Mouse (Mus musculus): ENCODE data around the gene Adcy7.

Gene Adcy7

GRCm38 (mm10) chr8:88301589-88302437 is 29.6 kb downstream of the Adcy7 start:
- no peak for DNase-seq (ENCODE audit: low spot score)

DNA sequence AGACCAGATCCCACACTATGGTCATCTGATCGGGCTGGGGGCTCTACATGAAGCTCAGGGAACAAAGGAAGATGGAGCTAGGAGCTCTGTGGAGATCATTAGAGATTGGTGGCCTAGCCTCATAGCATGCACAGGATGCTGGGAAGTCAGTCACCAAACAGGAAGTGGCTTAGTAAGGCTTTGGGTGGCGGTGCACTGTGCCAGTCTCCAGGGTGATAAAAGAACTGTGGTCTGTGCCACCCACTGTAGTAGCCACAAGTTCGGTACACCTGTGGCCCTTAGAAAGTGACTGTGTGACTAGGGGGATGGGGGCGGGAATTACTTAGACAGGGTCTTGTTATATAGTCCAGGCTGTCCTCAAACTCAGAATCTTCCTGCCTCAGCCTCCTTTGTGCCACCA is 33.6 kb downstream of the Adcy7 start:
- no peak for DNase-seq (ENCODE audit: low spot score)

GRCm38 (mm10) chr8:88306511-88306910 is 34.3 kb downstream of the Adcy7 start:
- DNase-seq (ENCODE audit: low spot score), result no peak

- no peak for DNase-seq (ENCODE audit: low spot score)
These were observed 35.5 kb downstream of the Adcy7 start for GRCm38 (mm10) chr8:88307736-88308135.

DNA sequence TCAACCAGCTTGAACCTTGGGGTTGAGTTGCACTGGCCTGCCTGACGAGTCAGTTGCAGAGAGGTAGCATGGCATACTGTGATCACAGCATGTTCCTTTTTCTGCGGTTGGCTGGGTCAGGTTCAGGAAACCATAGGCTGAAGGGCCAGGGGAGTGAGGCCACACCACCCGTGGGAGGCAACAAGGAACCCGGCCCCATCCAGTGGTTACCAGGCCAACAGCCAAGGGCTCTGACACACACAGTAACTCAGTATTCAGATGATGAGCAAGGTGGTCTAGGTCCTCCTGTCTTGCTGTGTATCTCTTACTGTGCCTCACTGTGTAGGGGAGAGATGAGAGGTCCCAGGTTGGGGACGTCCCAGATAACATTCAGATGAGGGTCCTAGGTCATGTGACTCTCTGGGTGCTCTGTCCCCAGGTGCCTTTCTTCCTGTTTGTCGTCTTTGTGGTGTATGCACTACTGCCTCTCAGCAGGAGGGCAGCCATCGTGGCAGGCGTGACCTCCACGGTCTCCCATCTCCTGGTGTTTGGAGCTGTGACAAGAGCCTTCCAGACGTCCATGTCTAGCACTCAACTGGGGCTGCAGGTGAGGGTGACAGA is 37.2 kb downstream of the Adcy7 start:
- no peak for DNase-seq (ENCODE audit: low spot score)

DNA sequence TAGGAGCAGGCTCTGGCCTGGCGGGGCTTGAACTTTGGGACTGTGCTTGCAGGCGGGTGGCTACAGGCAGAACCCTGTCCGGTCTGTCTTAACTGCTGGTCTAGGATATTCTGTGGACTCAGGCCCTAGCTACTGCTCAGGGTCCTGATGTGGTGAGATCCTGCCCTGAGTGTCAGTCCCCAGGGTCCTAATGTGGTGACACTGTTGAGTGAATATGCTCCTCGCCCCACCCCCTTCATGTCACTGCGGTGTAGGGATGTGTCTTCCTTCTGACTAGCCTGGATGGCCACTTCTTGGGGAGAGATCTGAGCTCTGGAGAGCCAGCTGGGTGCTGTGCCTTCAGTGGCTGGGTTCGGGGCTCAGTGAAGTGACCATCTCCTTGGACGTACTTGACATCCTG is 37.7 kb downstream of the Adcy7 start:
- no peak for DNase-seq (ENCODE audit: low spot score)

GRCm38 (mm10) chr8:88310286-88310685 is 38.1 kb downstream of the Adcy7 start:
- DNase-seq (ENCODE audit: low spot score), result no peak

- DNase-seq (ENCODE audit: low spot score), result no peak
These were observed 40.8 kb downstream of the Adcy7 start for GRCm38 (mm10) chr8:88312966-88313365.

GRCm38 (mm10) chr8:88313991-88314390 is 41.8 kb downstream of the Adcy7 start:
- no peak for DNase-seq (ENCODE audit: low spot score)

- no peak for DNase-seq (ENCODE audit: low spot score)
These were observed 43.1 kb downstream of the Adcy7 start for GRCm38 (mm10) chr8:88315302-88315701.

DNA sequence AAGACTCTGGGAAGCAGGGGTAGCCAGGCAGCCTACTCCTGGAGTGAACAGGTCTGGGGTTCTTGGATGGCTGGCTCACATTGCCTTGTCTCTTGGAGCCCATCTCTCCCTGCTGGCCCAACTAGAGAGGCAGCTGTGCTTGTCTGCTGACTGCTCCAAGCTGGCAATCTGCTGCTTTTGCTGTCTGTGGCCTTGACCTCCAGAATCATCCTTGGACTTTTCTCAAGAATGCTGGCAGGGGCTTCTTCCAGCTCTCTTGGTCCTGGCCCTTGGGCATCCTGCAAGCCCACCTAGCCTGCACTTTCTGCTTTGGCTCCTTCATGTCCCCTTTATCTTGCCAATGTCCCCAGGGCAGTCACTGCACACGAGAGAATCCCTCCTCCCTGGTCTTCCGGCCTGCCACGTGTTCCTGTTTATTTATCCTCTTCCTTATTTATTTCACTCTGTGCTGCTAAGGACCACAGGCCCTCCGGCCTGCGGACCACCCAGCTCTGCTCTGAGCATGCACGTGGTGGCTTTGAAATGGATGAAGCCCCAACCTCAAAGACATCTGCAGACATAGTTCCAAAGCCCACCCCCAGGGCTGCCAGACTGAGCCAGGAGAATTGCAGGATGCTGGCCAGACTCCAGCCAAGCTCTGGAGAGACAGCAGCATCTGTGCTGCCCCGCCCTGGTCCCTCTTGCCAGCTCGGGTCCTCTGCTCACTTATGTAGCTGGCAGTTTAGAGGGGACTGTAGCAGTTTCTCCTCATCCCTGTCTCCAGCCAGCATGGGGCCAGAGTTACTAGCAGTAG is 44.1 kb downstream of the Adcy7 start:
- no peak for DNase-seq (ENCODE audit: low spot score)

DNA sequence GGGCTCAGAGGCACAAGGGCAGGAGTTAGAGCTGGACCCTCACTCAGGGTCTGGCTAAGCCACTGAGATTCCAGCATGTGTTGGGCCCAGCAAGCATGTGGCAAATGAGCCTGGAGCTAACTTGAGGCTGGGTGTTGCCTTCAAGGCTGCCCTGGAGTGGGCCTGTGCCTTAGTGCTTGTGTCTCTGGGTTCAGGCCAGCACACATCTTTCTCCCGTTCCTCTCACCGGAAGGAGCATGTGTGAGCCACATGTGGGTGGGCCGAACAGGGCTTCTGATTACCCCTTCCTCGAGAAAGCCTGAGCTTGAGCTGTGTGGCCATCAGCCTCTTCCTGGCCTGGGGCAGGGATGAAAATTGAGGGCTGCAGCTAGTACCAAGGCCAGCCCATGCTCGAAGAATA is 45.1 kb downstream of the Adcy7 start:
- DNase-seq (ENCODE audit: low spot score), result no peak

DNA sequence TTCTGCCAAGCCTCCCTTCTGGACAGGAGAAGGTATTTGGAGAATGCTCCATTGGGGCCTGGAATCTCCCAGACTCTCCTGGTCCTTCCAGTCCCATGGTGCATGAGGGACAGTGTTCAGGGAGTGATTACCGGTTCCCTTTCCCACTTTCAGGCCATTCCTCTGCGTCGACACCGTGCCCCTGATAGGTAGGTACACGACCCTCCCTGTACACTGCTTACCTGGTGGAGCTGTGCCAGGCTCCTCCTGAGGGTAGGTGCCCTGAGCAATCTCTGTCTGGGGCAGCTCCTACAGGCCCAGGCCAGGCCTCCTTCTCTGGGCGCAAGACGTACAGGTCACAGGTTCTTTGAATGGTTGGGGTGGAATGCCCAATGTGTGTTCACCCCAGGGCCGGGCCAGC is 45.9 kb downstream of the Adcy7 start:
- DNase-seq (ENCODE audit: low spot score), result no peak

DNA sequence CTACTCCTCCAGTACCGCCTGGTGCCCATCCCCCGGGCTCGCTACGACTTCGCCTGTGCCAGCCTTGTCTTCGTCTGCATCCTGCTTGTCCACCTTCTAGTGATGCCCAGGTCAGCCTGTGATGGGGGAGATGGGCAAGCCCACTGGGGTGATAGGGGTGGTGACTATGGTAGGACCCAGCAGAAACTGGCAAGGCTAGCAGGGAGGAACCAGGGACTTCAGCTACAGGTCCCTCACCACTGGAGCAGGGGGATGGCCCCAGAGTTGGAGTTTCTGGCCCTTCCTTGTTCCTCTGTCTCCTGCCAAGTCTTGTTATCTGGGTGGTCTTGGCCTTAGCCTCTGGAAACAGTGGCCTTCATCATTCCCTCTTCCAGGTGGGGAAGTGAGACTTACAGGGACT is 47.9 kb downstream of the Adcy7 start:
- DNase-seq (ENCODE audit: low spot score), result no peak

GRCm38 (mm10) chr8:88321387-88321786 is 49.2 kb downstream of the Adcy7 start:
- DNase-seq (ENCODE audit: low spot score), result no peak

GRCm38 (mm10) chr8:88323523-88323922 is 51.3 kb downstream of the Adcy7 start:
- no peak for DNase-seq (ENCODE audit: low spot score)

GRCm38 (mm10) chr8:88324760-88325159 is 52.6 kb downstream of the Adcy7 start:
- DNase-seq (ENCODE audit: low spot score), result no peak

DNA sequence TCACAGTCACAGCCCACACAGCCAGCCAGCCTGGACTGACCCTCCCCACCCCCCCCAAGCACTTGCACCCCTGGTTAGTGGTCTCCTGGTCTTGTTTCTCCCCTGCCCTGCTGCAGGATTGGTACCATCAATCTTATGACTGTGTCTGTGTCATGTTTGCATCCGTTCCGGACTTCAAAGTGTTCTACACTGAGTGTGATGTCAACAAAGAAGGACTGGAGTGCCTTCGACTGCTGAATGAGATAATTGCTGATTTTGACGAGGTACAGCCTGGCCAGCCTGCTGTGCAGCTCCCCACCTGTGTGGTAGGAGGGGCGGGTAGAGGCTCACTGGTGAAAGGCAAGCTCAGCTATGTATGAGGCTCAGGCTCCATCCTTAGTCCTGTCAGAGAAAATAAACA is 53.0 kb downstream of the Adcy7 start:
- DNase-seq (ENCODE audit: low spot score), result no peak

GRCm38 (mm10) chr8:88325795-88326194 is 53.6 kb downstream of the Adcy7 start:
- no peak for DNase-seq (ENCODE audit: low spot score)

- no peak for DNase-seq (ENCODE audit: low spot score)
These were observed 54.1 kb downstream of the Adcy7 start for GRCm38 (mm10) chr8:88326328-88326727.

GRCm38 (mm10) chr8:88328689-88329088 is 56.5 kb downstream of the Adcy7 start:
- DNase-seq (ENCODE audit: low spot score), result no peak

- no peak for DNase-seq (ENCODE audit: low spot score)
These were observed 58.6 kb downstream of the Adcy7 start for GRCm38 (mm10) chr8:88330816-88331215.

DNA sequence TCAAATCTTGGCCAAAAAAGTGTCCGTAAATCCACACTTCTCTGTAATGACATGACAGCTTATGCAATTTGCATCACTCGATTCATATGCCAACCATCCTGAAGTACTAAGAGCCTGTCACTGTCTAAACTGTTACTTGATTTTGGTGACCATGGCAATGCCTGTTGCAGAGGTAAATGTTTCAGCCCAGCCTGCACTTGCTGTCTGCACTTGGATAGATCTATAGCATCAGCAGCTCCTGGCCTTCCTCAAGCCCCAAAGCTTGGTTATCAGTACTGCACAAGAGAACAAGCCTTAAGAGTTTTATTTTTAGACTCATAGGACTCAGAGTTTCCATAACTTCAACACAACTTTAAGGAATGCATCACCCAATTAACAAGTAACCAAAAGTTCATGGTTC is 62.2 kb downstream of the Adcy7 start:
- no peak for DNase-seq (ENCODE audit: low spot score)
